Mouse (Mus musculus): ENCODE measurements around the gene Snrpe.
A peak's percentile ranks its signal among the peaks of the same experiment; 100 is the strongest.

The Snrpe gene

GRCm38 (mm10) chr1:133609771-133610502 is at the start of gene Snrpe:
Snrpe (minus strand) TSS chr1:133610291.
- DNase-seq = peak; percentile 98

GRCm38 (mm10) chr1:133658878-133659277 is 48.8 kb upstream of the Snrpe start:
- no peak for DNase-seq

- DNase-seq = no peak
These were observed 46.7 kb upstream of the Snrpe start for GRCm38 (mm10) chr1:133656811-133657210.

- DNase-seq = no peak
These were observed 42.9 kb upstream of the Snrpe start for GRCm38 (mm10) chr1:133653033-133653432.

GRCm38 (mm10) chr1:133650288-133651055 is 40.4 kb upstream of the Snrpe start:
- no peak for DNase-seq

GRCm38 (mm10) chr1:133645652-133646051 is 35.6 kb upstream of the Snrpe start:
- DNase-seq = no peak

DNA sequence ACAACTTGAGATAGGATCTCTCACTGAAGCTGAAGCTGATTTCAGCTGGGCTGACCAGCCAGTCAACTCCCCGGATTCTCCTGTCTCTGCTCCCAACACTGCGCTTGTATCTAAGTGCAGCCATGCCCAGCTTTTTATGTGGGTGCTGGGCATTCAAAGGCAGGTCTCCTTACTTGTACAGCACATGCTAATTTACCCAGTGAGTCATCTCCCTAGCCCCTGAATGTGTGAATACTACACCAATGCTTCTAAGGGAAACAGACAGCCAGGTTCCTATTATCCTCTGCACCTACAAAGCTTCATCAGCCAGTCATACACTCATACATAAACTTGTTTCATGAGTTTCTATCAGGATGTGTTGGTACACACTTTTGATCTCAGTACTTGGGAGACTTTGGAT is 31.1 kb upstream of the Snrpe start:
- no peak for DNase-seq

DNA sequence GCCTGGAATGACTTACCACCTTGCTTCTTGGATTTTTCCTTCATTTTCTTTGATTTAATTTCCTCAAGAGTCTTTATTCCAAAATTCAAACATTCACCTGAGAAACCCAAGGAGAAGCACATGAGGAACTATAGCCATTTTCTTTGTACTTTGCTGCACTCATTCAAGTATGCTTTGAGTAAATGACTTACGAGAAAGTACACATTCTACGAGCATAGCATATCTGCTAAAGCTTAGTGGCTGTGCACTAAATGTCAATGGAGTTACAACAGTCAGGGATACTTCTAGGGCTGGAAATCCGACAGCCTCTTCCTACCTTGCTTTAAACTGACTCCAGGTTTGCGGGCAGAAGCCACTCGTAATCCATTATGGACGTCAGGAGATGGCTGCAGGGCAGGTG is 28.4 kb upstream of the Snrpe start:
- DNase-seq = no peak

DNA sequence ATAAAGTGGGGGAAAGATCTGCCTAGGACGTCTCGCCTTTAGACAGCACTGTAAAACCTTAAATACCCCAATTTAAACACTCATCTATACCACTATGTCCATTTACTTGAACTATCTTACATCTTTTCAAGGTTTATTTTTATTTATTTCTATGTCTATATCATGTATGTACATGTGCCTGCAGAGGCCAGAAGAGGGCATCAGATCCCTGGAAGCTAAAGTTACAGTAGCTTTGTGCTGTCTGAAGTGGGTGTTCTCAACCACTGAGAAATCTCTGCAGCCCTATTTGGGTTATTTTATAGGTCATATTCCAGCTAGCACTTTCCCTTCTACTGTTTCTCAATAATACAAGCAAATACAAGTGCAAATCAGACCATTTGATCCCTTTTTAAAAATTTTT is 22.1 kb upstream of the Snrpe start:
- no peak for DNase-seq

DNA sequence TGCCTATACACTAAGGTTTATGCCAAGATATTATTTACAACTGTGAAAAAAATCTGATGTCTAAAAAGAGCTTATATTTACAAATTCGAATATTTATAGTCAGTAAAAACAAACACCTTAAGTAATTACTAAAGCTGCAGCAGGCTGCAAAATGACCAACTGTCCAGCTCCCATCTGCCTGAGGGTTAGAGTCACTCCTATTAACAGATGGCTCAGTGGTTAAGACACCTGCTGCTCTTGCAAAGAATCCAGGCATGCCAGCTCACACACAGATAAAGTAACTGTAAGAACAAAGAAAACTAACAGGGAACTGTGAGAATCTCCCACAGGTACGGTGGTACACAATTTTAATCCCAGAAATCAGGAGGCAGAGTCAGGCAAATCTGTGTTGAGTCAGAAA is 15.0 kb upstream of the Snrpe start:
- DNase-seq = no peak

DNA sequence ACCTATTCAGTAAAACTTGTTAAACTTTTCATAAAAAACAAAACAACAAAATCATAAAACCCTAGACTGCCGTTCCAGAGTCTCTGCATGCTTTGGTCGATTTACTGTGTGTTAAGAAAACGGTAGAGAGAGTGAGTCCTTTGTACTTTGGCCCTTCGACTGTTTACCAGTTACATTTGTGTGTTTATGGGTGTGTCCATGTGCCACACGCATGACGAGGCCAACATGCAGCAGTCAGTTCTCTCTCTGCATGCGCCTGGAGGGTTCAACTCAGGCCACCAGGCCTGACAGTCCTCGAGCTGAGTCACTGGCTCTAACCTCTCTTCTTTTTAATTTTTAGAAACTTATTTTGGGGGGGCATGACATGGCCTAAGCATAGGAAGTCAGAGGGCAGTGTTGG is 8.2 kb upstream of the Snrpe start:
- DNase-seq = no peak

GRCm38 (mm10) chr1:133617908-133618307 is 7.8 kb upstream of the Snrpe start:
- no peak for DNase-seq

- peak; percentile 10 for DNase-seq
These were observed 3.7 kb upstream of the Snrpe start for GRCm38 (mm10) chr1:133613817-133614216.

DNA sequence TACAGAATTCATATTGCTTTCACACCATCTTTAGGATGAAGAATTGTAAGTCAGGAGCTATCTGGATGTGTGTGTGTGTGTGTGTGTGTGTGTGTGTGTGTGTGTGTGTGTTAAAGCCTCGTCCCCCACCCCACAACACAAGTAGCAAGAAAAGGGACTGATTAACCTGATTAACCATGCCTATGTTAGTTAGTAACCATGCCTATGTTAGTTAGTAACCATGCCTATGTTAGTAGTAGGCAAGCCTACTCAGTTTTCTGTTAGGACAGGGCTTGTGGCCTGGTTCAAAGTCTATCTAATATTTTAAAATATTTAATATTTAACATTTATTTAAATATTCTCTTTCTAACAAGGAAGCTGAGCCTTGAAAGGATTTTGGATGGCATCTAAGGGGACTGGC is 1.3 kb upstream of the Snrpe start:
- DNase-seq = no peak

- DNase-seq = no peak
These were observed 510 bp upstream of the Snrpe start for GRCm38 (mm10) chr1:133610601-133611000.

- DNase-seq = no peak
These were observed 6.9 kb downstream of the Snrpe start for GRCm38 (mm10) chr1:133603174-133603573.

DNA sequence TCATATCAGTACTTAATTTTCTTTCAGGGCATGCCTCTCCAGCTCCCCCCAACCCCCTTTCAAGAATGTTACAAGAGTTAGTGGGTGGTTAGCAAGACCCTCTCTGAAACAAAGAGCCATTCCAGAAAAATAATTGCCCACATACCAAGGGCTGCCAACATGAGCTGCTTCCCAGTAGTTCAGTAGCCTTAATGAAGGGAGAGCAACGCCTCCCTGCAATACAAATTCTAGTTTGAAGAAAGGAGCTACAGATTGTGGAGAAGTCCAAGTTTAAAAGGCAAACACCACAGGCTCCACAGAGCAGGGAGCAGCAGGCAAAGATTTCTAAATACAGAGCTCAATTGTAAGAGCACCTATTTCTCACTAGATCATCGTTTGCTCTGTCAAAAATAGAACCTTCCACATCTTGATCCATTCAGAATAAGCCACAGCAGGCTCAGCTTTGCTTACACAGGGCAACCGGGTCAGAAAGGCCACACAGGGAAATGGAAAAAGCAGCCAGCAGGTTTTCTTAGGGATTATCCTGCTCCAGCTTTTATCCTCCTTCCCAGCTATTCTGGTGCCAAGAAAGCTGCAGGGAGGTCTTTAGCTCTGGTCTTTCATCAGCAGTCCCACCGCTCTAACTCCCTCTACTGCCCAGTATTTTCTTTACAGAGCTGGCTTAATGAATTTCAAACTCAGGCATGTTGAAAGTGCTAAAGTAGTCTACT is 13.6 kb downstream of the Snrpe start:
- no peak for DNase-seq

- no peak for DNase-seq
These were observed 24.0 kb downstream of the Snrpe start for GRCm38 (mm10) chr1:133585995-133586537.

GRCm38 (mm10) chr1:133571293-133571692 is 38.8 kb downstream of the Snrpe start:
- DNase-seq = no peak

Data from thymus, postnatal 25 days (tissue).